11 mouse cellular contexts compared by ENCODE assay signal in genomic region chr12:108271351-108272142, GRCm38 (mm10). TPM values are rescaled to one million over a fixed set of nuclear protein-coding genes. Genes with fewer than 3 reads are reported as not detected.
DNase-seq lines count a peak whose midpoint lies in the region; ATAC-seq and TF ChIP-seq lines count a peak whose summit lies in the region.
"Had no signal": no experiment of that assay in that cellular context is flagged by ENCODE, and none has a peak within 500 bp of the region (broad histone marks: within the 10 kb centered on the region; RNA-seq: fewer than 3 reads in every experiment).

No protein-coding gene starts in this region.

- H3K27ac ChIP-seq in gastrocnemius, adult 2 months, result peak overlapping the region; percentile 51
- H3K27ac ChIP-seq in neural tube, embryonic 11.5 days (ENCODE audit: low read depth, low read length), result no peak overlapping the region
- peak overlapping the region; percentile 82; the same call in 1 of the 2 replicates for H3K27ac ChIP-seq in intestine, postnatal 0 days (ENCODE audit: low read depth, low read length)
- no peak overlapping the region for H3K27ac ChIP-seq in stomach, embryonic 15.5 days
- H3K27ac ChIP-seq in left cerebral cortex, adult 2 months, result no peak overlapping the region

- no peak overlapping the region for H3K9ac ChIP-seq in neural tube, embryonic 11.5 days (ENCODE audit: low read length)
- no peak overlapping the region for H3K9ac ChIP-seq in intestine, postnatal 0 days (ENCODE audit: low read depth, low read length)
- H3K9ac ChIP-seq in stomach, embryonic 15.5 days, result no peak overlapping the region

- DNase-seq in gastrocnemius, adult 2 months, result peak; percentile 26
- no peak for DNase-seq in gastrocnemius, adult 8-10 months (ENCODE audit: low spot score in 2 of 2)
- DNase-seq in neural tube, embryonic 11.5 days (ENCODE audit: low spot score), result no peak
- no peak for DNase-seq in neural tube, embryonic 10.5 days (ENCODE audit: extremely low spot score, low spot score)
- DNase-seq in layer of hippocampus, postnatal 10 days (ENCODE audit: low spot score in 2 of 2), result no peak
- no peak for DNase-seq in left cerebral cortex, adult 2 months (ENCODE audit: extremely low spot score in 1 of 2, low spot score in 2 of 2)
- DNase-seq: B cell, adult 2 months; right cerebral cortex, adult 18-20 months; thymus, postnatal 4 days had no signal

- TF ChIP-seq CTCF in gastrocnemius, adult 2 months (IDR thresholded peaks at IDR 0.05), result no peak
- no peak for TF ChIP-seq CTCF in intestine, postnatal 0 days (IDR thresholded peaks at IDR 0.05; ENCODE audit: low read depth)
- no peak for TF ChIP-seq CTCF in left cerebral cortex, adult 2 months (IDR thresholded peaks at IDR 0.05)

- ATAC-seq in neural tube, embryonic 11.5 days (ENCODE audit: insufficient read depth, low FRiP score, low TSS enrichment), result no peak
- ATAC-seq in intestine, postnatal 0 days, result no peak
- no peak for ATAC-seq in stomach, embryonic 15.5 days (ENCODE audit: insufficient read depth, low FRiP score, low read depth)

- 79% methylated on average over 16 of the region's 16 CpGs for WGBS in neural tube, embryonic 11.5 days
- WGBS in intestine, postnatal 0 days, result 68% methylated on average over 16 of the region's 16 CpGs
- 77% methylated on average over 16 of the region's 16 CpGs for WGBS in stomach, embryonic 15.5 days

- peaks cover 55% of the 10 kb centered on the region for H3K4me1 ChIP-seq in neural tube, embryonic 11.5 days (ENCODE audit: control insufficient read depth, insufficient read depth, low read length)
- peaks cover 5% of the 10 kb centered on the region; the same call in 1 of the 2 replicates for H3K4me1 ChIP-seq in intestine, postnatal 0 days (replicated peaks; ENCODE audit: control insufficient read depth, insufficient read depth, low read length)
- H3K4me1 ChIP-seq in stomach, embryonic 15.5 days, result peaks cover 58% of the 10 kb centered on the region

- intact Hi-C loops in gastrocnemius, adult 2 months (cut with DNase I), result no loop called here
- intact Hi-C loops in left cerebral cortex, adult 2 months (cut with DNase I), result loop anchor here (2.0 kb wide), 1 partner anchor 55 kb away; no protein-coding TSS in a partner anchor

- H3K36me3 ChIP-seq in neural tube, embryonic 11.5 days (ENCODE audit: control insufficient read depth, insufficient read depth, low read length), result 0 out of 2 replicates have a peak, but pooled peaks cover 2% of the 10 kb centered on the region
- H3K36me3 ChIP-seq in intestine, postnatal 0 days (ENCODE audit: control insufficient read depth, insufficient read depth), result no peaks in the 10 kb centered on the region; the same call in 1 of the 2 replicates
- no peaks in the 10 kb centered on the region for H3K36me3 ChIP-seq in stomach, embryonic 15.5 days

- H3K27me3 ChIP-seq in neural tube, embryonic 11.5 days (ENCODE audit: control insufficient read depth, insufficient read depth, low read length), result no peaks in the 10 kb centered on the region
- no peaks in the 10 kb centered on the region for H3K27me3 ChIP-seq in intestine, postnatal 0 days (replicated peaks; ENCODE audit: control insufficient read depth, insufficient read depth, low read length)
- no peaks in the 10 kb centered on the region for H3K27me3 ChIP-seq in stomach, embryonic 15.5 days (replicated peaks)

- peak overlapping the region; percentile 25 for H3K4me3 ChIP-seq in gastrocnemius, adult 2 months
- H3K4me3 ChIP-seq in neural tube, embryonic 11.5 days (ENCODE audit: low read depth, low read length), result no peak overlapping the region
- no peak overlapping the region for H3K4me3 ChIP-seq in intestine, postnatal 0 days (ENCODE audit: low read depth, low read length)
- 0 out of 2 replicates have a peak overlapping the region, but pooled peaks have one; percentile 3 for H3K4me3 ChIP-seq in stomach, embryonic 15.5 days (replicated peaks)
- H3K4me3 ChIP-seq in left cerebral cortex, adult 2 months, result no peak overlapping the region

- no peaks in the 10 kb centered on the region for H3K9me3 ChIP-seq in neural tube, embryonic 11.5 days (ENCODE audit: control insufficient read depth, low read length)
- H3K9me3 ChIP-seq in intestine, postnatal 0 days (ENCODE audit: control insufficient read depth), result no peaks in the 10 kb centered on the region
- no peaks in the 10 kb centered on the region for H3K9me3 ChIP-seq in stomach, embryonic 15.5 days

- H3K4me2 ChIP-seq in neural tube, embryonic 11.5 days (ENCODE audit: low read depth), result peak overlapping the region; percentile 96
- peak overlapping the region; percentile 99 for H3K4me2 ChIP-seq in intestine, postnatal 0 days (replicated peaks; ENCODE audit: low read depth)
- peak overlapping the region; percentile 92 for H3K4me2 ChIP-seq in stomach, embryonic 15.5 days

RNA-seq across cellular contexts. Expression of gene Ccdc85c, which starts 3.7 kb away (rescaled TPM):
- total RNA-seq in gastrocnemius, adult 2 months (2021), result 10 to 100 TPM; 30.1 to 33.4 TPM
- 10 to 100 TPM; 41.1 to 49.4 (median 43.5) TPM for total RNA-seq in gastrocnemius, adult 8-10 months (2022)
- 18.9 and 20.3 TPM in 2 replicates for polyA plus RNA-seq in neural tube, embryonic 11.5 days (2014; fragmentation: Nextera tagmentation; extraction: Ambion mirVana)
- 10.1 and 12.0 TPM in 2 replicates for polyA plus RNA-seq in intestine, postnatal 0 days (2015; fragmentation: Nextera tagmentation; extraction: Ambion mirVana)
- 7.3 and 7.9 TPM in 2 replicates for polyA plus RNA-seq in stomach, embryonic 15.5 days (2015; fragmentation: Nextera tagmentation; extraction: Ambion mirVana)
- 10 to 100 TPM; 58.6 to 62.9 TPM for total RNA-seq in layer of hippocampus, postnatal 10 days (2021)
- 10 to 100 TPM; 73.7 to 79.3 TPM for total RNA-seq in left cerebral cortex, adult 2 months (2021)

RNA-seq across cellular contexts. Expression of gene Hhipl1, which starts 34.5 kb away (rescaled TPM):
- 1 to 10 TPM in 1 of 2 experiments, under 1 TPM in 1; 0.66 to 1.1 TPM for total RNA-seq in gastrocnemius, adult 2 months (2021)
- total RNA-seq in gastrocnemius, adult 8-10 months (2022), result under 1 TPM; 0.44 to 0.74 (median 0.69) TPM
- polyA plus RNA-seq in neural tube, embryonic 11.5 days (2014; fragmentation: Nextera tagmentation; extraction: Ambion mirVana), result 1.0 TPM in 2 replicates
- polyA plus RNA-seq in intestine, postnatal 0 days (2015; fragmentation: Nextera tagmentation; extraction: Ambion mirVana), result 0.20 TPM in 2 replicates
- 0.87 and 0.88 TPM in 2 replicates for polyA plus RNA-seq in stomach, embryonic 15.5 days (2015; fragmentation: Nextera tagmentation; extraction: Ambion mirVana)
- total RNA-seq in layer of hippocampus, postnatal 10 days (2021), result 1 to 10 TPM; 6.3 to 7.4 TPM
- 1 to 10 TPM; 7.1 to 7.4 TPM for total RNA-seq in left cerebral cortex, adult 2 months (2021)

Comparison
In these comparisons a context has a peak if more than half of its experiments do, and no peak if none do; other contexts are left out.
1. H3K27ac ChIP-seq: peak in gastrocnemius, adult 2 months (single experiment) and intestine, postnatal 0 days (single experiment); none in neural tube, embryonic 11.5 days (single experiment), stomach, embryonic 15.5 days (single experiment) and left cerebral cortex, adult 2 months (single experiment).
2. H3K4me3 ChIP-seq: peak in gastrocnemius, adult 2 months (single experiment) and stomach, embryonic 15.5 days (single experiment); none in neural tube, embryonic 11.5 days (single experiment), intestine, postnatal 0 days (single experiment) and left cerebral cortex, adult 2 months (single experiment).
3. Peak in every context shown above with its lines, with median percentiles within 50 percentile points of each other: H3K4me2 ChIP-seq.